Mouse (Mus musculus): ENCODE results near the gene Fam217b.

Fam217b gene

DNA sequence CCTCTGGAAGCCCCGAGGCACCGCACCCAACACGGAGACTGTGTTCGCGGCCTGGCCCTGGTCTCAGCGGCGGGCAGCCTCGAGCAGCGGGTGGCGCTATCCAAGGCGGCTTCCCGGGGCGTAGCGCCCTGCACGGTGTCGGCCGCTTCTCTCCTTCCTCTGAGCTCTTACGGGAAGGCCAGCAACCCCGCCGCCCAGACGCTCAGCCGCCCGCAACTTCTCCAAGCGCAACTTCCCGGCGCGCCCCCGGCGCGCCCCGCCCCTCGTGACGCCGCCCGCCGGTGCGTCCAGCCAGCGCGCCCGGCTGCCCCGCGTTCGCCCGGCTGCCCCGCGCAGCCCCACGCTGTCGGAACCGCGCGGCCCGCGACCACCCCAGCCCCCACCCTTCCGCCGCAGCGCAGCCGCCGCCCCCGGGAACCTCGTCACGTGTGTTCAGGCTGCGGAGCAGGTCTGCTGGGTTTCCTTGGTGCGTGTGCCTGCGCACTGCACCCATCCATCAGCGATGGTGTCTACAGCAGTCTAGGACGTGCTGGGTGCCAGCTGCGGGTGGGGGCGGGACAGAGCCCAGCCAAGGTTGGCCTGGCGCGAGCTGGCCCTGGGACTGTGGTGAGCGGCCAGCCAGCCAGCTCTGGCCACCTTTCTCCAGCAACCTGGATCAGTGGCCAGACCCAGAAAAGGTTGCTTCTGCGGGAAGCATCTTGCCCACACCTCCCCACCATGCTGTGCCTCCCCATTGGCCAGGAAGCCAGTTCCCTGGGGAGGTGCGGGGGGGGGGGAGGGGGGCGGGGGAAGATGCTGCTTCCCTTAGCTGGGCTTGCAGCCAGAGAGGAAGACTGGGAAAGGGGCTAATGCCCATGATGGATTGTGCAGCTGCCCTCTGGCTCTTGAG lies at the start of gene Fam217b, which contains the start of gene Ppp1r3d:
Gene Fam217b, plus strand, starts transcription at position 264 of the 889 bp plus-strand sequence.
Gene Ppp1r3d, minus strand, starts transcription at position 212 of the 889 bp plus-strand sequence.
- peak; percentile 39 to 73 for DNase-seq (ENCODE audit: low spot score in 2 of 2)

DNA sequence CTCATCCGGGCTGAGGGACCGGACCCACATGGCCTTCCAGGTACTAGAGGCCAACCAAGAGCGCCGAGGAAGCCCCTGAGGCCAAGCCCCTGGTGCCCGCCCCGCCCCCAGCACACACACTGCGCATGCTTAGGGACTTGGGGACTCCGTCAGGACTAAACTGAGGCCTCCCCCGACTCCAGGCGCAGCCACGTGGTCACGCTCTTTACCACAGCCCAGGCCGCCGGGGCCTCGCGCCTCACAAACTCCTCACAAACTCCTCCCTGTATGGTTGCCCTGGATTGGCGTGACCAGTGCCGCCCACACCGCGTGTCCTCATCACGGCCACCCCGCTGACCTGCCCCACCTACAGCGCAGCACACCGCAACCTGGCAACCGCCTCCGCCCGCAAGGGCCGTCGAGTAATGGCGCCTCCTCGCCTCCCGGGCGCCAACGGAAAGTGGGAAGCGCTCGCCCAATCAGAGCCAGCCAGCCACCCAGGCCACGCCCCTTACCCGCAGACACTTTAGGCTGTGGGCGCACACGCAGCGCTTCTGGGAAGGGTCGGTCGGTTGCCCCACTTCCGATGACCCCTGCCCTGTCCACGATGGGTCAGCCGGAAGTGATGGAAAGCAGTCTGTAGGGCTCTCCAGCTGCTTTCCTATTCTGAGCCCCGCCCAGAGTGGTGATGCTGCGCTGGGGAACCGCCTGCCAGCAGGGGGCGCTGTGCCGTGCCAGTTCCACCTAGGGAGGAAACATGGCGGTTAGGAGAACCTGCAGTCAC lies 7.1 kb upstream of the Fam217b start, which contains the start of gene Sycp2:
Gene Sycp2, minus strand, starts transcription at position 633 of the 763 bp plus-strand sequence.
- peak in 1 of 2 experiments; percentile 70 for DNase-seq (ENCODE audit: low spot score in 2 of 2)

DNA sequence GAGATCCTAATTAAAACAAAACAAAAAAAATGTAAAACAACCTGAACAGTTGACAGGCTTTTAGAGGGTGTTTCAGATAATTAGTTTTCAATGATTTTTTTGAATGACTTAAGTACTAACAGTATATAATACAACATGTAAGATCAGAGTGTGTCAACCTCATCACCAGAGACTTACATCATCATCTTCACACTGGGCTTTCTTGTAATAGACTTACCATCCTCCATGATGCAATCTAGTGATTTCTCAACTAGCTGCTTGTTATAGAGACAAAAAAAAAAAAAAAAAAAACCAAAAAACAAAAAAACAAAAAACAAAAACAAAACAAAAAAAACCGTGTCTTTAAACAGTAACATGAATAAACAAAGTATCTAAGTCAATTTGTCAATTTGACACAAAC lies 5.3 kb upstream of the Fam217b start:
- DNase-seq (ENCODE audit: low spot score in 2 of 2), result no peak

DNA sequence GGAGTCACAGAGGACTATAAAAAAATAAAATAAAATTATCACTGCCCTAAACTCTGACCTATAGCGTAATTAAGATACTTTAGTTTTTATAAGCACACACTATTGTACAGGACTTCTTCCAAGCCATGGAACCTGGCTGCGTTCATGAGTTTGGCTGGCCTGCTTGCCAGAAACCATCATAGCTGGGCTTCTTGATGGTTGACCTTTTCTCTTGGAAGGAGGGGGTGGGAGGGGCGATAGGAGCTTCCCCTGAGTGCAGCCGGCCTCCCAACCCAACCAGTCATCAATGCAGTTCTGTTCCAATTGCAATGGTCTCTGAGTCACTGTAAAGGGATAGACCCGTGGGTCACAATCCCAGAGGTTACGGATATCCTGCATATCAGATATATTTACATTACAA lies 4.0 kb upstream of the Fam217b start:
- peak in 1 of 2 experiments; percentile 48 for DNase-seq (ENCODE audit: low spot score in 2 of 2)

DNA sequence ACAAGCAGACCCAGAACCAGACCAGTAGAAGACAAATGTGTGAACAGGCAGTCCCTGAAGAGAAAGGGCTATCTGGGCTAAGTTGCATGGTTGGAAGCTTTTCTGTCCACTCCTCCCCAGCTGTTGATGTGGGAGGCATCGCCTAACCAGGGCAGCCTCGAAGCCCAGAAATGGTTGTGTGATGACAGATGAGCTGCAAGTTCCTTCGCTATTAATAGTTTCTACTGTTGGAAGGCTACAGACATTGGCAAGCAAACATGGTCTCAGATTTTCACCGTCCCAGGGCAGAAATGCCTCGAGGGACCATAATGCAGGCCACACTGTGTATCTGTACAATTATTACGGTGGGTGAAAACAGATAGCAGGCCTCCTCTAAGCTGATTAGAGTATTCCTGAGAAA lies 1.7 kb upstream of the Fam217b start:
- peak in 1 of 2 experiments; percentile 43 for DNase-seq (ENCODE audit: low spot score in 2 of 2)

DNA sequence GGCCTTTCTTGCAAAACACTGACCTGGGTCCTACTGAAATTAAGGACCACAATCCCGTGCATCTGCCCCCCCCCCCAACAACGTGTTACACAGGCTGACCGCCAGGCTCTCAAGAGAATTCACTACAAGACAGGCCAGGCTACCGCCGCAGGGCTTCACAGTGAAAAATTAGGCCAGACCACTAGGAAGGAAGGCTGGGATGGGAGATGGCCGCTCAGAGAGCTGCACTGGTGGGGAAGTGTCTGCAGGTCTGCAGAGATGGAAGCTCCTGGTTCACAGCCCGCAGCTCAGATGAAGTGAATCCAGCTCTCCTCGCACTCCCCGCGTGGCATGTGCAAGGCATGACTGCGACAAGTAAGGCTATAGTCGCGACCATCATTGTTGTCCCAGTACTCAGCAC lies 1.2 kb upstream of the Fam217b start:
- peak in 1 of 2 experiments; percentile 59 for DNase-seq (ENCODE audit: low spot score in 2 of 2)

DNA sequence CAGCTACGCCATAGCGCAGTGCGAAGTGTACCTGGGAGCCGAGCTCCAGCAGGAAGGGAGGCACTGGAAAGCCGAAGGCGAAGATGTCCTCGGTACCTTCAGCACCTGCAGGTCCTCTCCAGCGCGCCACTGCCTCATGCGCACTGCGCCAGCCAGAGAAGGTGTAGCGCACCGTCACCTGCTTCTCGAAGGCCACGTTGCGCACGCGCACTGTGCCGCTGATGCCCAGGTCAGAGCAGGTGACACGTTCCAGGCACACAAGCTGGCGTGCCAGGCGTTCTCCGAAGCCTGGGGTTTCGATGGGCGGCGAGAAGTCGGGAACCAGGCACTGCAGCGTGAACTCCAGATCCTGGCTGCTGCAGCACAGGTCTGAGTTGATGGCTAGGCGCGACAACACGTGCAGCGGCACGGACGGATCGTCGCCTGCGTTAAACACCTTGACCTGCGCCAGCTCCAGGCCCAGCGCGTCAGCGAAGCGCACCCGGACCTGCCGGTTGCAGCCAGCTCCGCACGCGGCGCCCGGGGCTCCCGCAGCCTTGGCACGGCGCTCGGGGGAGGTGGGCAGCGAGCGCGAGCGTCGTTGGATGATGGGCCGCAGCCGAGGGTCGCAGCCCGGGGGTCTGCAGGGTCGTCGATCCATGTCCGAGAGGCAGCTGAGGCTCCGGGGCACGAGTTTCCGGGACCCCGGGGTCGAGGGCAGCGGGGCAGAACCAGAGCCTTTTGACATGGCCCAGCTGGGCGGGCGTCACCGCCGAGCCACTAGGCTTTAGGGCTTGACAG lies 653 bp upstream of the Fam217b start:
- DNase-seq (ENCODE audit: low spot score in 2 of 2), result peak in 1 of 2 experiments; percentile 63

DNA sequence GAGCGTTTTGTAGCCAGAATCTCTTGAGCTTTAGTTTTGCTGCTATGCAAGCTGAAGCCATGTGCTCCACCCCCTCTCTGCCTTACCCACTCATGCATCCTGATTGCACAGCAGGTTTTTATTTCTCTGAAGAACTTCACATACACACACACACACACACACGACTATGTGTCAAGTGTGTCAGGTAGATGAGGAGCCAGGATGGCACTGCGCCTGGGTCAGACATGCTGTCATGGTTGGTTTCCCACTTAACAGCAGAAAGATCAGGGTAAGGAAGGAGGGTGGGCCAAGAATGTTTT lies 775 bp downstream of the Fam217b start:
- DNase-seq (ENCODE audit: low spot score in 2 of 2), result no peak

DNA sequence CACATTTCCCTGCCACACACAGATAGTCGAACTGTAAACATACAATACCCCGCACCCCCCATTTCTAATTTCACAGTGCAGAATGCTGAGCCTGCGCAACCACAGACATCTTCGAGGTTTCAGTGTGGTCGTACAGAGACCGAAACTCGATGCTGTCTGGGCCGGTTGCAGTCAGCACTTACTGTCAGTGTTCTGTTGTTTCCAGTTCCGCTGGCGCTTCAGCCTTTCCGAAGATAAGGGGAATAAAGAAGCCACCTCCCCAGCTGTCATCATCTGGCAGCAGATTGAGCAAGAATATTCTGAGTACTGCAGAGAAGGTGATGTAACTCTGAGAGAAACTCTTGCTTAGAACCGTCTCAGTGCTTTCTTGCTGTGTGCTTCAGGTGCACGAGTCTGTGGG lies 2.1 kb downstream of the Fam217b start:
- peak; percentile 36 to 64 for DNase-seq (ENCODE audit: low spot score in 2 of 2)

DNA sequence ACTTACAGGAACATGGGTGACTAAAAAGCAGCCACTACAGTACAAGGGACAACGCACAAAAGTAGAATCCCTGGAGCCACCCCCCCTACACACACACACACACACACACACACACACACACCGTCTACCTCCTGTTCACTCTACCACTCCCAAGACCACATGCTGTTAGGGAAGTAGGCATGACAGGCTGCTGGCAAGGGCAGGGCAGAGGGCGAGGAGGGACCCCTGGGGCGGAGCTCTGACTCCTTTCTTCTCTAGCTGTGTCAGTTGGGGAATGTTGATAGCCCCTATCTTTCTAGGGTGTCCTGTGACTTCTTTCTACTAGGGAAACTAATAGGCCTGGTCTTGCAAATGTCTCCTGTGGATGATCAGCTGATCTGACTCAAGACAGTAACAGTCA lies 2.6 kb downstream of the Fam217b start:
- peak; percentile 45 to 64 for DNase-seq (ENCODE audit: low spot score in 2 of 2)

DNA sequence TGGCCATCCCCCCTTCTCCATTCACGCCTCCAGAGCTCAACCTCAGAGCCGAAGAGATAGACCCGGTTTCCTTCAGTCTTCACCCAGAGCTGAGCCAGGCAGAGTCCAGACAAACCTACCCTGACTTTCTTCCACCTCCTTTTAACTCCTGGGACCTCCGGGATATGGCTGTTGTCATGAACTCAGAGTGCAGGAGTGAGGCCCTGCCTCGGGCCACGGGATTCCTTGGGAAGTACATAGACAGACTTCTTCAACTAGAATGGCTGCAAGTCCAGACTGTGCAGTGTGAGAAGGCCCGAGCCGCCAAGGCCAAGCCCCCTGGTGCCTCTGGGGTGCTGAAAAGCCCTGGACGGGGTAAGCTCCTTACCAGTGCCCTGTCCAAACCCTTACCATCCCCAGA lies 6.3 kb downstream of the Fam217b start:
- DNase-seq (ENCODE audit: low spot score in 2 of 2), result peak; percentile 9 to 55

DNA sequence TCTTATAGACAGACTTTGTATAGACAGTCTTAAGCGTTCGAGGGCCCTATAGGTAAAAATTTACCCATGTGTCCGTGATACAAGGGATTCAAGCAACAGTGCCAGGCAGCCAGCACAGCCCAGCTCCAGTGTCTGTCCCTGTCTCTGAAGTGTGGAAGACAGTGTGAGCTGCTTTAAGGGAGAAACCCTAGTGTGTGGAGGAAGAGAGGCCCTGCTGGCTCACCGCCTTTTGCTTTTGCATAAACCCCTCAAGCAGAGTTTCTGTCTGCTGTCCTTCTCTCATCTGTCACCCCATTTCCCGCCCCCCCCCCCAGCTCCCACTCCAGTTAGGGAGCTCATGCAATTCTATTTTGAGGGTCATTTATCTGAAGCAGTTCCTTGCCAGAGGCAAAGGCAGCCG lies 7.3 kb downstream of the Fam217b start:
- peak; percentile 1 to 46 for DNase-seq (ENCODE audit: low spot score in 2 of 2)

DNA sequence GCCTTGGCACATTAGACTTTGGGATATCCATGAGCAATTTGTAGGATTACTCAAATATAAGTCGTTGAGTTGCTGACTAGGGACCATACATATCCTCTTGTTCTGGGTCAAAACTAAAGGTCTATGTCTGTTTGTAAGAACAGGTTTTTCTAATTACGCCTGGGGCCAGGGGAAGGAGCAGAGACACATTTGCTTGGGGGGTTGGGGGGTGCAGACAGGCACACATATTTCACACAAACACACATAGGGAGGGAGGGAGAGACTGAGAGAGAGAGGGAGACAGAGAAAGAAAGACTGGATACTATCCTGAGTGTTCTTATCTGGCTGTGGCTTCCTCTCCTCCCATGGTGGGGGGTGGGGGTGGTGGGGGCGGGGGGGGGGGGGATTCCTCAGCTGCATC lies 7.9 kb downstream of the Fam217b start:
- peak; percentile 4 to 17 for DNase-seq (ENCODE audit: low spot score in 2 of 2)

DNA sequence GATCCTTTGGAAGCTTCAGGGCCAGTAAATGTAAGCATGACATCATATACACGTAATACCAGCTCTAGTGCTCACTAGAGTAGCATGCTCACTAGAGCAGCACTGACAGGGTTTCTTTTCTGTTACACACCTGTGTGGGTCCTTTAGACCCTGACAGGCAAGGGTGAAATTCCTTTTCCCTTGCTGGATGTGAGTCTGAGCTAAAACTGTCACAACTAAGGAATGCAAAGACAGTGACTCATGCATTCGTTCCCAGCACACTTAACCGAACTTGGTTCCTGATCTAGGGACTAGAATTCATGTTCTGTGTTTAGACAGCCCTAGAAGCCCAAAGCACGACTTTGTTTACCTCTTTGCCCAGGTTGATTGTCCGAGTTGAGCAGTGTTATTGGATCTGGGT lies 8.9 kb downstream of the Fam217b start:
- DNase-seq (ENCODE audit: low spot score in 2 of 2), result peak; percentile 1 to 25

DNA sequence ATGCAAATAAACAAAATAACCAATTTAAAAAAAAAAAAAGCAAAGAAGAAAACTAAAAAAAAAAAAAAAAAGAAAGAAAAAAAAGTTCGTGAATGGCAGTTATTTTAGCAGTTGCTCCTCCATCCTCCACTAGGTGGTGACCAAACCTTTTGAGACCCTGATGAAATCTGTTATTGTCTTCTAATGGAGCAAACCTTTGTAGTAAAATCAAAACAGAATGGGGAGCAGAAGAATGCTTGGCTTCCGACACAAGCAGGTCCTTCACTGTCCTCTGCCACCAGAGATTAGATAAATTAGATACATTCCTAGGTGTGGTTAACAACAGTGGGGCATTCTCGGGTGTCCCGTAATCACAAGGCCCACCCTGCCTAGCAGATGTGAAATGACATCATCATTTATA lies 11.9 kb downstream of the Fam217b start:
- peak in 1 of 2 experiments; percentile 40 for DNase-seq (ENCODE audit: low spot score in 2 of 2)

DNA sequence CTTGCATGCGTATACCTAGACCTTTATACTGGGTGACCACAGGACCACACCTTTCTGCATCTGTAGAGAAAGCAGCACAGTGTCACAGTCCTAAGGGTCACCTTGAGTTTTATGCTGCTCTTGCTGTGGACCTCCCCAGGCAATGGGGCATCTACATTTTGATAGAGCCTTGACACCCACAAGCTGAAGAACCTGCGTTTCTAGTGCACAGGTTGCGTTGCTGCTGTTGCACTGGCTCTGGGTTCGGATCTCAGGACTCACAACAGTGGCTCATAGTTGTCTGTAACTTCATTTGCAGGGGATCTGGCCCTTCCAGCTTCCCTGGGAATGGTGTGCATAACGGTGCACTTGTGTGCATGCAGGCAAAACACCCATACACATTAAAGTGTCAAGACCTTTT lies 12.9 kb downstream of the Fam217b start:
- peak in 1 of 2 experiments; percentile 23 for DNase-seq (ENCODE audit: low spot score in 2 of 2)

DNA sequence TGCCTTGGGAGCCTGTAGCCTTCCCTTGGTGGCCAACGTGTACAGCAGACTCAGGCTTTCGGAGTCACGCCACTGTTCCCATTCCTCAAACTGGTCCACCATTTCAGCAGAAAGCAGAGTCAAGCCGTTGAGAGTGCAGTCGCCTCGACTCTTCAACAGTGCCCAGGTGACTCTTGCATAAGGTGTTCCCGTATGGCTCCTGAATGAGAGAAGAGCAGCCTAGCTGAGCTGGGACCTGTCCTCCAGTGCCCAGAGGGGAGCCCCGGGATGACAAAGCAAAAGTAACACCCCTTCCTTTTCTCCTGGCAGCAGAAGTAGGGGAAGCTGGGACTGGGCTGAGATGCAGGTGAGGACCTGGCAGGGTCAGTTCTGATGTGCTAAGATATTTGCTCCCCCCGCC lies 13.9 kb downstream of the Fam217b start:
- peak in 1 of 2 experiments; percentile 56 for DNase-seq (ENCODE audit: low spot score in 2 of 2)

DNA sequence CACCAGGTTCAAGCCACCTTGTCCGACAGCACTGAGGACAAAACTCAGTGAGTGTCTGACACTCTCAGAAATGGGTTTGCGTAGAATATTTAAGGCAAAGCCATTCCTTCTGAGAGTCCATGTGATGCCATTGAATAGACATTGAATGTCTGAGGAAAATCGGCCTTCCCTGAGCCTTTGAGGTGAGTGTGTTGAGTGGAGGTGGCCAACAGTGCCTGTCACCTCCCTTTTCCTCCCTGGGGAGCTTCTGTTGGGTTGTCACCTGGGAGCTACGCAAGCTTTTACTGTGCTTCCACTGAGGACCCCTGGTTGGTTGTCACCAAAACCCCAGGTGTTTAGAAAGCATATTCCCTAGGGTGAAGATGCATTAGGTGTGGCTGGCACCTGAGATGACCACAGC lies 14.4 kb downstream of the Fam217b start:
- DNase-seq (ENCODE audit: low spot score in 2 of 2), result no peak

DNA sequence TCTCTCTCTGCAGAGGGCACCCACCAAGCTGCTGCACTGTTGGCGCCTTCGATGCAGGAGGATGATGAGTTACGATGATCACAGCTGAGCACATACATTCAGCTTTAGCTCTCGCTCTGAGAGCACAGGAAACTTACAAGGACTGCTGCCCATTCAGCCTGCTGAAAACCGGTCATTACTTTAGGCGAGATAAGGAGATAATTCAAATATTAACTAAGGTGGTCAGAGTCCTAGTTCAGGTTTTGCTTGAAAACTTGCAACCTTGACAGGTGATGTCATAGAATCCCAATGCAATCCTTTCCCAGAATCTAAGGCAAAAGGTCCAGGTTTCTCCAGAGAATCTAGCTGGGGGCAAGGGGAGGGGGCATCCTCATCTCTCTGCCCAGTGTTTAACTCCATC lies 15.1 kb downstream of the Fam217b start:
- DNase-seq (ENCODE audit: low spot score in 2 of 2), result no peak

DNA sequence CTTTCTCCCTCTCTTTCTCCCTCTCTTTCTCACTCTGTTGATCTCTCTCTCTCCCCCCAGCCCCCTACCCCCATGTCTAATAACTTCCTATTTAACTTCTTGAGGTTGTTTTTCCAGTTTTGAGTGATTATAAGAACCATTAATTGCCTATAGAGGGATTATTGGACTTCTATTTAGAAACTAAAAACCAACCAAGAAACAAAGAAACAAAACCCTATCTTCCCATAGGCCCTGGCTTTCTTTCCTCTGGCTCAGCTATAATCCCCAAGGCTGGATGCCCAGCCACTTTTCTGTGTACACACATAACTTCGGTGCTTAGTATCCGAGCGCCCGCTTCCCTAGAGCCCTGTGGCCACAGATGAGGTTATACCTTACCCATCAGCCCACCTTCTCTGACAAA lies 15.9 kb downstream of the Fam217b start, which contains the start of gene Cdh26:
Gene Cdh26, plus strand, starts transcription at position 301 of the 400 bp plus-strand sequence.
- no peak for DNase-seq (ENCODE audit: low spot score in 2 of 2)

DNA sequence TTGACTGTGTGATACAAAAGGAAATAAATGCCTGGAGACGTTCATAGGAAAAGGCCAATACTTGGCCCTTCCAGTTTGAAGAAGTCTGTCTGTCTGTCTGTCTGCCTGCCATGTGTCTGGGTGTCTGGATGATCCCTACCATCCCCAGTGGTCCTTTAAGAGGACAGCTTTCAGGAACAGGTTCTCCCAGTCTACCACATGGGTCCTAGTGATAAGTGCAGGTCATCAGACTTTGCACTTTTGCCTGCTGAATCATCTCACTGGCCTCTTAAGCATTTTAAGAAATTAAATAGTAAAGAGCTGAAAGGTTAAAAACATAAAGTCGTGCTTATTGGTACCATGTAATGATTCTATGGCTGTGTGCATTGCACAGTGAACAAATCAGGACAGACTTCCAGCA lies 19.2 kb downstream of the Fam217b start:
- no peak for DNase-seq (ENCODE audit: low spot score in 2 of 2)

DNA sequence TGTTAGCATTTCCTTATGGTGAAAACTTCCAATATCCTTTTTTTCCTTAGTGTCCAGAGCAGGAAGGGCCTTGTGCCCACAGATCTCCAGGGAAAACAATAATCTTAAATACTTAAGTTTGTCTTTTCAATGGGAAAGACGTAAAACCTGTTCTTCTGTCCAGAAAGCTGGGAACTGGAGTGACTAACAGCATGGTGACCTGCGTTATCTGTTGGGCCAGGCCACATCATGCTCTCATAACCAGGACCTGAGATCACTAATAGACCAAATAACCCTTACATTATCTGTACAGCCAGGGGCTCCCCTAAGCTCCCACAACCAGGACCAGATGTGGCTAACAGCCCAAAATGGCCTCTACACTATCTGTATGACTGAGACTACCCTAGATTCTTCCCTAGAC lies 19.6 kb downstream of the Fam217b start:
- no peak for DNase-seq (ENCODE audit: low spot score in 2 of 2)
